Mouse (Mus musculus): ENCODE results near the gene Emx2. TPM values are rescaled to one million over a fixed set of nuclear protein-coding genes. Genes with fewer than 3 reads are reported as not detected.

Emx2 gene
- total and polyA plus RNA-seq, 2 experiments = not detected

DNA sequence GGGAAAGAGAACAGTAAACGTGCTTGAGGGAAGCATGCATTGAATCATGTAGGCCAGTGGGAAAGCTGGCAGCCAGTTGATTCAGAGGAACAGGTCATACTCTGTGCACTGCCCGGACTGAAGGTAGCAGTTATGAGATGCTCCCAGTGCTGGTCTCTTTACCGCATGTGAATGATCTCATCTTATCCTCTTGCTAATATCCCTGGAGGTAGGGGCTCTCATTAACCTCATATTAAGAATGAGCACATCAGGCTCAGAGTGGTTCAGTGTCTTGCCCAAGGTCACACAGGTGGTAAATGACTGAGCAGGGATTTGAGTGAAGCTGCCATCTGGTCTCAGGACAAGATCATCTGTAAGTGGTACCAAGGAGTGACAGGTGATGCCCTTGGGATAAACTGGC, 21.7 kb downstream of the Emx2 start:
- no peak overlapping the region for H3K27ac ChIP-seq (replicated peaks; ENCODE audit: insufficient read depth, low read depth, low read length)
- no peak overlapping the region for H3K9ac ChIP-seq (ENCODE audit: low read depth, low read length)
- no peak for DNase-seq (ENCODE audit: extremely low read depth, low read depth, low spot score)
- 90% methylated on average over 3 of the region's 3 CpGs for WGBS
- H3K4me1 ChIP-seq (ENCODE audit: control insufficient read depth, insufficient read depth, low read length) = no peaks in the 10 kb centered on the region
- no peak overlapping the region for H3K4me3 ChIP-seq (ENCODE audit: insufficient read depth, low read depth, low read length)
- H3K27me3 ChIP-seq (ENCODE audit: control insufficient read depth, insufficient read depth, low read length) = no peaks in the 10 kb centered on the region
- H3K79me2 ChIP-seq (ENCODE audit: control insufficient read depth, insufficient read depth, low read length) = no peaks in the 10 kb centered on the region
- no peaks in the 10 kb centered on the region for H3K36me3 ChIP-seq (ENCODE audit: control insufficient read depth, insufficient read depth, low read length)
- TF ChIP-seq CTCF (IDR thresholded peaks at IDR 0.05; ENCODE audit: low read depth, low read length) = no peak
- no peak for TF ChIP-seq POLR2A (IDR thresholded peaks at IDR 0.05; ENCODE audit: extremely low read depth, insufficient read depth, low read length)

DNA sequence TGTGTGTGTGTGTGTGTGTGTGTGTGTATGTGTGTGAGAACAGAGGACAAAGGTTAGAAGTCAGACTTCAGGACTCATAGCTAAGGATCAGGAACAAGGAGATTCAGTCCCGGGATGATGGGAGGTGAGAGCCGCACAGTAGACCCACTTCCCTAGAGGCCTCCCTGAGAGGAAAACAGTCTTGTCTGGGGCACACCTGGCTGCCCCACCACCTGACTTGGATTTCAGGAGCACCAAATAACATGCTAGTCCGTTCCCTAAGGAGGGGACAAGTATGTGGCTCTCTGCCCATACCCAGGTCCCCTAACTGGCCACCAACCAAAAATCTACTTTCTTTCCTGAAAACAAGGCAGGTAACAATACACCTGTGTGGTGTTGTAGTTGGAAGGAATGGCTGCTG, 22.4 kb downstream of the Emx2 start:
- WGBS = 84% methylated on average over 3 of the region's 3 CpGs
- TF ChIP-seq POLR2A (IDR thresholded peaks at IDR 0.05; ENCODE audit: extremely low read depth, insufficient read depth, low read length) (no peak), CTCF (IDR thresholded peaks at IDR 0.05; ENCODE audit: low read depth, low read length) (no peak)
- DNase-seq (ENCODE audit: extremely low read depth, low read depth, low spot score) = no peak

GRCm38 (mm10) chr19:59492258-59492657, 34.1 kb downstream of the Emx2 start:
- no peak overlapping the region for H3K9ac ChIP-seq (ENCODE audit: low read depth, low read length)
- no peaks in the 10 kb centered on the region for H3K4me1 ChIP-seq (ENCODE audit: control insufficient read depth, insufficient read depth, low read length)
- 82% methylated on average over 1 of the region's 1 CpGs for WGBS

More for the DNA sequence above, 22.4 kb downstream of the Emx2 start:
- Histone ChIP-seq H3K4me1 (ENCODE audit: control insufficient read depth, insufficient read depth, low read length) (no peaks in the 10 kb centered on the region), H3K27me3 (ENCODE audit: control insufficient read depth, insufficient read depth, low read length) (no peaks in the 10 kb centered on the region), H3K36me3 (ENCODE audit: control insufficient read depth, insufficient read depth, low read length) (no peaks in the 10 kb centered on the region), H3K4me3 (ENCODE audit: insufficient read depth, low read depth, low read length) (no peak overlapping the region), H3K79me2 (ENCODE audit: control insufficient read depth, insufficient read depth, low read length) (no peaks in the 10 kb centered on the region), H3K9ac (ENCODE audit: low read depth, low read length) (no peak overlapping the region), H3K27ac (replicated peaks; ENCODE audit: insufficient read depth, low read depth, low read length) (no peak overlapping the region)

DNA sequence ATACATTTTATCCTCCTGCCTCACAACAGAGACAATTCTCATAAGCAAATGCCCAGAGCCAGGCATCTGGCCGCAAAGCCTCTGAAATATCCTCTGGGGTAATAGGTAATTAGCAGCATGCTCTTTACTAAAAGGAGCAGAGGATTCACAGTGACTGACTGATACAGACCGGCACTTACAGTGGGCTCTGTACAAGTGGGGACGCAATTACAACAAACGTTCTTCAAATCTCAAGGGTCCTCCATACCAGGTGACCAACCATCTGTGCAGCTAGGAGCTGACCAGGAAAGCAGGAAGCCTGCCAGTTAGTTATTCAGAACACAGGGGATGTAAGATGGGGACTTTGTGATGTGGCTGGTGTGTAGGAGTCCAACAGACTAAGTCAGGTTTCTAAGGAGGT, 38.7 kb downstream of the Emx2 start:
- no peak overlapping the region for H3K4me3 ChIP-seq (ENCODE audit: insufficient read depth, low read depth, low read length)
- no peak for DNase-seq (ENCODE audit: extremely low read depth, low read depth, low spot score)
- H3K27me3 ChIP-seq (ENCODE audit: control insufficient read depth, insufficient read depth, low read length) = no peaks in the 10 kb centered on the region
- 84% methylated on average over 4 of the region's 4 CpGs for WGBS
- TF ChIP-seq CTCF (IDR thresholded peaks at IDR 0.05; ENCODE audit: low read depth, low read length) (no peak), POLR2A (IDR thresholded peaks at IDR 0.05; ENCODE audit: extremely low read depth, insufficient read depth, low read length) (no peak)
- no peak overlapping the region for H3K27ac ChIP-seq (replicated peaks; ENCODE audit: insufficient read depth, low read depth, low read length)
- H3K79me2 ChIP-seq (ENCODE audit: control insufficient read depth, insufficient read depth, low read length) = no peaks in the 10 kb centered on the region
- H3K9ac ChIP-seq (ENCODE audit: low read depth, low read length) = no peak overlapping the region
- H3K36me3 ChIP-seq (ENCODE audit: control insufficient read depth, insufficient read depth, low read length) = no peaks in the 10 kb centered on the region
- H3K4me1 ChIP-seq (ENCODE audit: control insufficient read depth, insufficient read depth, low read length) = no peaks in the 10 kb centered on the region

More at GRCm38 (mm10) chr19:59492258-59492657, 34.1 kb downstream of the Emx2 start:
- Histone ChIP-seq H3K4me3 (ENCODE audit: insufficient read depth, low read depth, low read length) (no peak overlapping the region), H3K27me3 (ENCODE audit: control insufficient read depth, insufficient read depth, low read length) (no peaks in the 10 kb centered on the region), H3K36me3 (ENCODE audit: control insufficient read depth, insufficient read depth, low read length) (no peaks in the 10 kb centered on the region), H3K79me2 (ENCODE audit: control insufficient read depth, insufficient read depth, low read length) (no peaks in the 10 kb centered on the region), H3K27ac (replicated peaks; ENCODE audit: insufficient read depth, low read depth, low read length) (no peak overlapping the region)
- DNase-seq (ENCODE audit: extremely low read depth, low read depth, low spot score) = no peak
- TF ChIP-seq POLR2A (IDR thresholded peaks at IDR 0.05; ENCODE audit: extremely low read depth, insufficient read depth, low read length) (no peak), CTCF (IDR thresholded peaks at IDR 0.05; ENCODE audit: low read depth, low read length) (no peak)

DNA sequence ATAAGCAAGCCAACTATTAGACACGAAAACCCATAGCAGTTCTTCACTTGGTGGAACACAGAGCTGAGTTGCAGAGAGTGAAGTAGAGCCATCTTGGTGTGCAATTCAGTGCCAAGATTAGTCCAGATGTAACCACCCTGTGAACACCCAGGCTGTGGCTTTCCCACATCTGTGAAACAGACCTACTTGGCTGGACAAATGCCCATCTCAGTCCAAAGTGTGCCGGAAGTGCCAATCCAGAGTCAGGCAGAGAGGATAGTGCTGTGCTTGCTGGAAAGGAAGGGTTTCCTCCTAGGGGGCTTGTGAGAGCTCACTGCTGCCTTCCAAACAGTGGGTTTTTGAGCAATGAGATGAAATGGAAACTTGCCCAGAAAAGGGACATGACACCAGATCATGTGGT, 50.7 kb downstream of the Emx2 start:
- H3K27ac ChIP-seq (replicated peaks; ENCODE audit: insufficient read depth, low read depth, low read length) = no peak overlapping the region
- no peaks in the 10 kb centered on the region for H3K79me2 ChIP-seq (ENCODE audit: control insufficient read depth, insufficient read depth, low read length)
- 74% methylated on average over 2 of the region's 2 CpGs for WGBS
- H3K36me3 ChIP-seq (ENCODE audit: control insufficient read depth, insufficient read depth, low read length) = no peaks in the 10 kb centered on the region
- DNase-seq (ENCODE audit: extremely low read depth, low read depth, low spot score) = no peak
- no peak overlapping the region for H3K4me3 ChIP-seq (ENCODE audit: insufficient read depth, low read depth, low read length)
- no peaks in the 10 kb centered on the region for H3K27me3 ChIP-seq (ENCODE audit: control insufficient read depth, insufficient read depth, low read length)
- H3K4me1 ChIP-seq (ENCODE audit: control insufficient read depth, insufficient read depth, low read length) = no peaks in the 10 kb centered on the region
- TF ChIP-seq CTCF (IDR thresholded peaks at IDR 0.05; ENCODE audit: low read depth, low read length) (no peak), POLR2A (IDR thresholded peaks at IDR 0.05; ENCODE audit: extremely low read depth, insufficient read depth, low read length) (no peak)
- no peak overlapping the region for H3K9ac ChIP-seq (ENCODE audit: low read depth, low read length)

DNA sequence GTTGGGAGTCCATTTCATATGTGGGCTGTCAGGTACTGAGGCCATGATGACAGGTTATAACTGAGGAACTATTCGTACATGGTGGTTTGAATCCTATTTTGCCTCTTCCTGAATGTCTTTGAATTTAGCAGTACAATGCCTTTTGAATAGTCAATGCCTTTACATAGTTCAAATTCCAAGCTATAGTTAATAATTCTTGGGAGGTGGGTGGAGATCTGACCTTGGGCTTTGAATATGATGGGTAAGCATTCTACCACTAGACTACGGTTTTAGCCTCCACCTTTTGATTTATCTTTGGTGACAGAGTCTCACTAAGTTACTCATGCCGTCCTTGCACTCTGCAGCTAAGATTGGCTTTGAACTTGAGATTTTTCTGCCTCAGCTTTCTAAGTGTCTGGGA, 55.0 kb downstream of the Emx2 start:
- H3K36me3 ChIP-seq (ENCODE audit: control insufficient read depth, insufficient read depth, low read length) = no peaks in the 10 kb centered on the region
- H3K9ac ChIP-seq (ENCODE audit: low read depth, low read length) = no peak overlapping the region
- no peaks in the 10 kb centered on the region for H3K27me3 ChIP-seq (ENCODE audit: control insufficient read depth, insufficient read depth, low read length)
- TF ChIP-seq CTCF (IDR thresholded peaks at IDR 0.05; ENCODE audit: low read depth, low read length) (no peak), POLR2A (IDR thresholded peaks at IDR 0.05; ENCODE audit: extremely low read depth, insufficient read depth, low read length) (no peak)
- H3K4me3 ChIP-seq (ENCODE audit: insufficient read depth, low read depth, low read length) = no peak overlapping the region
- no peaks in the 10 kb centered on the region for H3K79me2 ChIP-seq (ENCODE audit: control insufficient read depth, insufficient read depth, low read length)
- no peak overlapping the region for H3K27ac ChIP-seq (replicated peaks; ENCODE audit: insufficient read depth, low read depth, low read length)
- no peak for DNase-seq (ENCODE audit: extremely low read depth, low read depth, low spot score)
- 81% methylated on average over 3 of the region's 3 CpGs for WGBS
- H3K4me1 ChIP-seq (ENCODE audit: control insufficient read depth, insufficient read depth, low read length) = no peaks in the 10 kb centered on the region

Other genes with a start within 250 kb of the Emx2 start
- not detected in 2 replicates for gene Kcnk18, start 239.2 kb upstream of the Emx2 start, total RNA-seq (2014; rRNA removed)
- gene Kcnk18, start 239.2 kb upstream of the Emx2 start, polyA plus RNA-seq (2012; rRNA removed) = not detected in 2 replicates
- 0.13 and 0.28 TPM in 2 replicates for gene Slc18a2, start 197.5 kb upstream of the Emx2 start, total RNA-seq (2014; rRNA removed)
- 0.04 TPM in 2 replicates for gene Slc18a2, start 197.5 kb upstream of the Emx2 start, polyA plus RNA-seq (2012; rRNA removed)
- 24.3 and 38.2 TPM in 2 replicates for gene Rps12-ps3, start 136.1 kb upstream of the Emx2 start, total RNA-seq (2014; rRNA removed)
- 695 and 791 TPM in 2 replicates for gene Rps12-ps3, start 136.1 kb upstream of the Emx2 start, polyA plus RNA-seq (2012; rRNA removed)
- 16.4 and 17.0 TPM in 2 replicates for gene Pdzd8, start 112.6 kb upstream of the Emx2 start, total RNA-seq (2014; rRNA removed)
- gene Pdzd8, start 112.6 kb upstream of the Emx2 start, polyA plus RNA-seq (2012; rRNA removed) = 4.3 and 4.8 TPM in 2 replicates

Data from liver, adult 2 months (tissue).